Mouse (Mus musculus) small intestine, adult 2 months (tissue): Measurements from ENCODE around the gene Map10. TPM values are rescaled to one million over a fixed set of nuclear protein-coding genes. Genes with fewer than 3 reads are reported as not detected.

Experiments used
- H3K27ac ChIP-seq: fragments of 200-500 bp; 2 replicates; pipeline ENCODE4 v1.5.1; 2012; ENCODE audit warnings: low read depth, low read length, control low read depth, inconsistent platforms; ENCODE audit not compliant: insufficient read depth
- H3K27me3 ChIP-seq: fragments of 200-500 bp; 2 replicates; pipeline ENCODE4 v1.6.1; 2012; ENCODE audit warnings: mild to moderate bottlenecking, moderate library complexity, low read length, inconsistent platforms; ENCODE audit not compliant: control insufficient read depth, insufficient read depth
- H3K36me3 ChIP-seq: fragments of 200-500 bp; 2 replicates; pipeline ENCODE4 v1.6.1; 2012; ENCODE audit warnings: mild to moderate bottlenecking, low read length, control low read depth, inconsistent platforms; ENCODE audit not compliant: control insufficient read depth, insufficient read depth
- H3K4me1 ChIP-seq: fragments of 200-500 bp; 2 replicates; pipeline ENCODE4 v1.6.1; 2012; ENCODE audit warnings: low read length, inconsistent platforms, mixed read lengths; ENCODE audit not compliant: control insufficient read depth, insufficient read depth, insufficient read length
- H3K4me3 ChIP-seq: fragments of 200-500 bp; 2 replicates; pipeline ENCODE4 v1.5.1; 2012; ENCODE audit warnings: low read depth, mild to moderate bottlenecking, control low read depth, inconsistent platforms, low read length, moderate library complexity
- CTCF ChIP-seq: fragments of 200-500 bp; IDR thresholded peaks from 2 replicates; pipeline ENCODE4 v1.5.1; 2012; ENCODE audit warnings: low read depth, mild to moderate bottlenecking, control low read depth, inconsistent platforms, low read length, moderate library complexity, mixed read lengths; ENCODE audit not compliant: insufficient replicate concordance, insufficient read length; ENCODE audit errors: extremely low read depth
- POLR2A ChIP-seq: fragments of 200-500 bp; IDR thresholded peaks from 2 replicates; pipeline ENCODE4 v1.6.1; 2012; ENCODE audit warnings: low read depth, mild to moderate bottlenecking, control low read depth, inconsistent platforms, low read length, moderate library complexity
- WGBS: fragments of 180-500 bp; shearing (Covaris S2); methylation state at CpG from one replicate; pipeline ENCODE4 v1.1.7; 2018; 5-methylcytosine and 5-hydroxymethylcytosine counted together
- polyA plus RNA-seq: library from polyadenylated mRNA; depleted of rRNA; stranded (reverse); fragments of >200 nt; gene quantifications from 2 replicates; pipeline ENCODE4 v1.2.3, GENCODE M21; 2012

The Map10 gene
- polyA plus RNA-seq, 1 experiment, result 0.93 TPM

DNA sequence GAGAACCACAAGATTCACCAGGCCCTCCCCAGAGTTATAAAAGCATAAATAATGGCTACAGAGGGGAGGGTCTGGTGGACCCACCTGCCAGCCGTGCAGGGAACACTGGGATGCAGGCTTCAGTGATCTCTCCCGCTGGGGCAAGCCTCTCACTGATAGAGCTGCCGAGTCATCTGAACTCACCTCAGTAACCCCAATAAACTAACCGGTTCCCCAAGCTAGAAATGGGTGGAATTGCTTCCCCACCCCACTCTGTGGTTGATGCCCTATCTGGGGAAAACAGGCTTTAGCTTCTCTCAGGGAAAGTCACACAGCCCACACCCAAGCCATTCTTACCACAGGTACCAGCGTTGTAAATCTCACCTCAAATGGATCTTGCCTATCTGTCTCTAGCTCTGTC is 28.9 kb upstream of the Map10 start:
- 31% methylated on average over 5 of the region's 5 CpGs for WGBS
- no peak overlapping the region for H3K27ac ChIP-seq

DNA sequence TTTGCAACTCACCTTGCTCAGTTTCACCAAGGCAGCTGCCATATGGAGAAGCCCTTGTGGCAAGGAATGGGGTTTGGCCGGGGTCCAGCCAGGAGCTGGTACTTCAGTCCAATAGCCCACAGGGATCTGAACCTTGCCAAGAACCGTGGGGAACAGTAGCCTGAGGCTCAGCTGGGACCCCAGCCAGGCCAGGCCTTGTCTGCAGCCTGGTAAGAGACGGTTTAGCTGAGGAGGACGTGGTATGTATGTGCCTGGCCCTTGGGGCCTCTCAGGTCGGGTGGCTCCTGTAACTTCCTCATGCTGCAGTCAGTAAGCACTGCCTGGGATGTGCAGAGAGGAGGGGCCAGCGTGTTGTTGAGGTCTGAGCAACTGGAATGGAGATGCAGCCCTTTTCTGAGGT is 27.8 kb upstream of the Map10 start:
- H3K36me3 ChIP-seq, result no peaks in the 10 kb centered on the region
- no peak overlapping the region for H3K4me3 ChIP-seq
- peaks cover 5% of the 10 kb centered on the region for H3K4me1 ChIP-seq
- TF ChIP-seq POLR2A (no peak), CTCF (no peak)
- WGBS, result 31% methylated on average over 6 of the region's 6 CpGs
- H3K27me3 ChIP-seq, result no peaks in the 10 kb centered on the region
- H3K27ac ChIP-seq, result no peak overlapping the region

More for the DNA sequence above, 28.9 kb upstream of the Map10 start:
- Histone ChIP-seq H3K4me3 (no peak overlapping the region), H3K27me3 (no peaks in the 10 kb centered on the region), H3K36me3 (no peaks in the 10 kb centered on the region), H3K4me1 (peaks cover 5% of the 10 kb centered on the region)
- no peak for TF ChIP-seq CTCF
- TF ChIP-seq POLR2A, result no peak

DNA sequence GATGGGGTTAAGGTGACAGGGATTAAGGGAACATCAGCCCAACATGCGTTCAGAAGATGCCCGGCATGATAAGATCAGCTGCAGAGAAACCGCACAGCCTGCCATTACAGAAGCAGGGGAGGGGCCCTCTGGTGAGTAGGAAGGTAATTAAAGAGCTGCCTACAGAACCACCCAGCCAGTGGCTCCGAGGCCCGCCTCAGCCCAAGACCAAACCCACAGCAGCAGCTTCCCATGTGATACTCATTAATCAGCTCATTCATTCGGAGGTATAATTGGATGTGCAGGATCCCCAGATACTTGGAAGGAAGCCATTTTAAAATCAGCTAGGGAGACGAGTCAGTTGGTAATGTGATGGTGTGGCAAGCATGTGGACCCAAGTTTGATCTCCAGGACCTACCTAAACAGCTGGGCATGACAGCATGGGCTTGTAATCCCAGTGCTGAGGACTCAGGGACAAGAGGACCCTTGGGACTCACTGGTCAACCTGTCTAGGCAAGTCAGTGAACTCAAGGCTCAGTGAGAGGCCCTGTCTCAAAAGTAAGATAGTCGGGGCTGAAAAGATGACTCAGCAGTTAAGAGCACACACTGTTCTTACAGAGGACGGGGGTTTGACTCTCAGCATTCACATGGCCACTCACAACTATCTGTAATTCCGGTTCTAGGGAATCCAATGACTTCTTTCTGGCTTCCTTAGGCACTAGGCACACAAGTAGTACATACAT is 23.7 kb upstream of the Map10 start:
- Histone ChIP-seq H3K36me3 (no peaks in the 10 kb centered on the region), H3K27ac (no peak overlapping the region), H3K27me3 (no peaks in the 10 kb centered on the region), H3K4me3 (no peak overlapping the region), H3K4me1 (no peaks in the 10 kb centered on the region)
- no peak for TF ChIP-seq CTCF
- TF ChIP-seq POLR2A, result no peak
- WGBS, result 59% methylated on average over 10 of the region's 10 CpGs

DNA sequence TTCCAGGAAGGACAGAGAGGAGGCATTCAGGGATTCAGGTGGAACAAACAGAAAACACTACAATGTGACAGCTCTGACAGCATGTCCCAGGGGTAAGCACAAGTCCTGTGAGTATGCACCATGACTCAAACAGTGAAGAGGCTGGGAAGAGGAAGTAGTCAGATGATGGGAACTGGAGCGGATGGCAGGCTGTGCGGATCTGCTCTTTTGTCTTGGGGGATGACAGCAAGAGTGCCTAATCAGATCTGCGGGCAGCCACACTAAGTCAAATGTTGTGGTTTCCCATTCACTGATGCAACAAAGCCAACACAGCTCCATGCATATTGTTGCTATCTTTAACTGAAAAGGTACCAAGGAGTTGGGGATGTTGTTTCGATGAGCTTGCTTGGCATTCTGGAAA is 20.2 kb upstream of the Map10 start:
- TF ChIP-seq POLR2A (no peak), CTCF (no peak)
- Histone ChIP-seq H3K4me3 (no peak overlapping the region), H3K27ac (no peak overlapping the region), H3K4me1 (no peaks in the 10 kb centered on the region), H3K27me3 (no peaks in the 10 kb centered on the region), H3K36me3 (no peaks in the 10 kb centered on the region)
- WGBS, result 82% methylated on average over 4 of the region's 4 CpGs

DNA sequence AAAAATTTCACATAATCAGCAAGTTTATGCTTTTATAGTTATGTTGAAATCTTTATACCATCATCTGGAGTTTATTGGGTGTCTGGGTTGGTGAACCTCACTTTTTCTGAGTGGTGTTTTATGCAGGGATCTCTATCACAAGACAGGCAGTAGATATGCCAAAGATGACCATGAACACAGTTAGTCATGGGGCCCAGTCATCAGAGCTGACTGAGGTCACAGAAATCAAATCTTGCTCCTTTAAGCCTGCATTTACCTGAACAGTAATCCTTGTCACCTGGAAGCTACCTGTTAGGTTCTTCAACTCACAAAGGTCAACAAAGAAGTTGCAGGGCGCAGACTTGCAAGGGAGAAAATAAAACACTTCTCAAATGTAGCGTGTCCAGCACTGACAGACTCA is 14.8 kb upstream of the Map10 start:
- no peaks in the 10 kb centered on the region for H3K36me3 ChIP-seq
- 93% methylated on average over 2 of the region's 2 CpGs for WGBS
- H3K27ac ChIP-seq, result no peak overlapping the region
- H3K4me1 ChIP-seq, result no peaks in the 10 kb centered on the region
- TF ChIP-seq POLR2A, result no peak
- no peak for TF ChIP-seq CTCF
- H3K4me3 ChIP-seq, result no peak overlapping the region
- no peaks in the 10 kb centered on the region for H3K27me3 ChIP-seq

DNA sequence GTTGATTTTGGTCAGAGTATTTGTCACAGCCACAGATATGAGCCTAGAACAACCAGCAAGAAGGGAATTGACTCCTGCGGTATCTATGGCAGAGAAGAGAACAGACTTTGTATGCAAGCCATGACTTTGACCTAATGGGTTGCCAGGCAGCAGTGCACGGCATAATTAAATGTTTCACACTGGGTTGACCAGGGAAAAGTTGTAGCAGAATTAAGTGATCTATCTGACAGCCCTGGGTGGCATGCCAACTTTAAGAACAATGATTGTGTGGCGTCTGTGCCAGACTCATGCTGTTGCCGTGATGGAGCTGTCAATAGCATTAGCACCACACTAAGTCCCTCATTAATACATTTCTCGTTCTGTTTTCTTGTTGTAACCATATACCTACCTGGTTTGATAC is 11.1 kb upstream of the Map10 start:
- Histone ChIP-seq H3K27me3 (no peaks in the 10 kb centered on the region), H3K27ac (no peak overlapping the region), H3K4me1 (no peaks in the 10 kb centered on the region), H3K4me3 (no peak overlapping the region), H3K36me3 (no peaks in the 10 kb centered on the region)
- 86% methylated on average over 5 of the region's 5 CpGs for WGBS
- TF ChIP-seq CTCF (no peak), POLR2A (no peak)

DNA sequence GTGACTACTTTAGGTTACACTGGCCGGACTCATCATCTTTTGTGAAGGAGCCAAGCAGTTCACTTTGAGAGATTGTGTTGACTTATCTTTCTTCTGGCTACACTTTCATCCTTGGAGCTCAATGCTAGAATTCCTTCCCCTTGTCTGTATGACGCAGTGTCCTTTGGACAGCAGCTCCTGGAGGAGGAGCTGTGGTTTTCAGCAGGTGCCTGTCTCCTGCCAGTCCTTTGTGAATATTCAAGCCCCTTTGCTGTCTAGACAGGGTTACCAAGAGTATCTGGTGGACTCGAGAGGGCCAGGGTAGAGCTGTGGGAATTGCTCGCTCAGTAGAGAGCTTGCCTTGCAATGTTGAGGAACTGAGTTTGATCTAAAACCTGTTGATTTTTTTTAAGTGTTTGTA is 10.7 kb upstream of the Map10 start:
- WGBS, result 75% methylated on average over 4 of the region's 4 CpGs
- H3K36me3 ChIP-seq, result no peaks in the 10 kb centered on the region
- H3K27ac ChIP-seq, result no peak overlapping the region
- no peak overlapping the region for H3K4me3 ChIP-seq
- H3K27me3 ChIP-seq, result no peaks in the 10 kb centered on the region
- no peak for TF ChIP-seq POLR2A
- TF ChIP-seq CTCF, result no peak
- no peaks in the 10 kb centered on the region for H3K4me1 ChIP-seq

DNA sequence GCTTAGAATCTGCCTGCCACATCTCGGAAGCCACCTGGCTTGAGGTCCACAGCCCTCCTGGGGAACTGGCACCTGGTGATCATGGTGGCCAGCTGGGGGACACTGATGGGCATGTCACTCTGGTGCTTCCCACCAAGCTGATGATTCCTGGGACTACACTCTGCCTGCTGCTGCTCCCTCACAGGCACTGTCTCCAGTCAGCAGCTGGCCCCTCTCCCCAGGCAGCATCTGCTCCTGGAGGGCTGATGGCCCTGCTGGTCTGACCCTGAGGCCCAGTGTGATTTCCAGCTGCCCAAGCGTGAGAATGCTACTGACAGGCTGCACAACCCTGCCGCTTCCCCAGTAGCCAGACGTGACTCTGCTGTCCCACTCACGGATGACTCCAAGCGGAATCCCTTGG is 9.2 kb upstream of the Map10 start:
- 89% methylated on average over 6 of the region's 6 CpGs for WGBS
- Histone ChIP-seq H3K36me3 (no peaks in the 10 kb centered on the region), H3K4me1 (no peaks in the 10 kb centered on the region), H3K27ac (no peak overlapping the region), H3K27me3 (no peaks in the 10 kb centered on the region), H3K4me3 (no peak overlapping the region)
- TF ChIP-seq POLR2A, result no peak
- no peak for TF ChIP-seq CTCF
